Mouse (Mus musculus): ENCODE data around the gene Bcl2.

Bcl2 gene

DNA sequence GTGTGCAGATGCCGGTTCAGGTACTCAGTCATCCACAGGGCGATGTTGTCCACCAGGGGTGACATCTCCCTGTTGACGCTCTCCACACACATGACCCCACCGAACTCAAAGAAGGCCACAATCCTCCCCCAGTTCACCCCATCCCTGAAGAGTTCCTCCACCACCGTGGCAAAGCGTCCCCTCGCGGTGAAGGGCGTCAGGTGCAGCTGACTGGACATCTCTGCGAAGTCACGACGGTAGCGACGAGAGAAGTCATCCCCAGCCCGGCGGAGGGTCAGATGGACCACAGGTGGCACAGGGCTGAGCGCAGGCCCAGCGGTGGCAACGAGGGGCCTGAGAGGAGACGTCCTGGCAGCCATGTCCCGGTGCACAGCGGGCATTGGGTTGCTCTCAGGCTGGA is 1.7 kb downstream of the Bcl2 start:
- peak in 1 of 2 experiments; percentile 19 for DNase-seq (ENCODE audit: low spot score in 2 of 2)

DNA sequence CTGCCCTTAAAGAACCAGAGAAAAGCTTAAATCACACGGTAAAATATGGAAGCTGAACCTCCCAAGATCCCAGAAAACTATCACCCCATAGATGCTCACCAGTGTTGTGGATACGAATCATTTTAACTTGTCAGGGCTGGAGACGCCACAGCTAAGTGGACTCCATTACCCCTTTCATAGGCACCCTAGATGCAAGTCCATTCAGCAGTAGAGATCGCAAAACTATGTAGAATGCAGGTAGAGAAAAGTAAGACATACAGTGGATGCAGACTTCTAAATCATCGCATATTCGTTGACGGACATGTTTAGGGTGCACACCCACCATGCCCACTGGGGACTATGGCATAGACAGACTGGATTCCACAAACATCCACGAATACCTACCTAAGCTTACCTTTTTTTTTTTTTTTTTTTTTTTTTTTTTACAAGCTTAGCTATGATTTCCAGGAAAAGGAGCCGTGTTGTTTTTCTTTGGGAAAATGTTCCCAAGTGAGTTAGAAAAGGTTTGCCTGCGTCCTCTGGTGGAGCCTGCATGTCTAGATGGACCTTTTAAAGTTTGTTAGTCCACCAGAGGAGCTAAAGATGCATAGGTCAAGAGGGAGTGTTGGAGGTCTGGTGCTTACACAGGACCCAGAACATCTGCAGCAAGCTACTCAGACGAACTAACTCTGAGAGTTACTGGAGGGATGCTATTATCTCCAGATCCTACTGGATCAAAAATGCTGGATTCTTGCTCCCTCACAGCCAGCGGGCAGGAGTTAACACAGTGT is 2.5 kb downstream of the Bcl2 start:
- no peak for DNase-seq (ENCODE audit: low spot score in 2 of 2)

DNA sequence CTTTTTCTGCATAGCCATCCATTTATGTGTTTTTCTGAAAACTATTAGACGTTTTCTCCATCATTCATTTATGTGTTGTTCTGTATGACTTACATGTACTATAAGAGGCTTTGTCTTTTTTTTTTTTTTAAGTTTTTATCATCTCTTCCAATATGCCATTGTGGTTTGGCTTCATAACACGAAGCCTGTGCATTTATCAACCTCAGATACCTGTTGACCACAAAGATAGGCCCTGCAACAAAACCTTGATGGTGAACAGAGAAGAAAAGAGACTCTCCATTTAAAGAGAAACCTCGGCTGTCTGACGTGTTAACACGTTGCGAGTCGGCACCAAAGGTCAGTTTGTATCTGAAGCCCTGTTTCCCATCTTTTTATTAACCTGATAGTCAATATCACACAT is 3.9 kb downstream of the Bcl2 start:
- DNase-seq (ENCODE audit: low spot score in 2 of 2) = no peak

DNA sequence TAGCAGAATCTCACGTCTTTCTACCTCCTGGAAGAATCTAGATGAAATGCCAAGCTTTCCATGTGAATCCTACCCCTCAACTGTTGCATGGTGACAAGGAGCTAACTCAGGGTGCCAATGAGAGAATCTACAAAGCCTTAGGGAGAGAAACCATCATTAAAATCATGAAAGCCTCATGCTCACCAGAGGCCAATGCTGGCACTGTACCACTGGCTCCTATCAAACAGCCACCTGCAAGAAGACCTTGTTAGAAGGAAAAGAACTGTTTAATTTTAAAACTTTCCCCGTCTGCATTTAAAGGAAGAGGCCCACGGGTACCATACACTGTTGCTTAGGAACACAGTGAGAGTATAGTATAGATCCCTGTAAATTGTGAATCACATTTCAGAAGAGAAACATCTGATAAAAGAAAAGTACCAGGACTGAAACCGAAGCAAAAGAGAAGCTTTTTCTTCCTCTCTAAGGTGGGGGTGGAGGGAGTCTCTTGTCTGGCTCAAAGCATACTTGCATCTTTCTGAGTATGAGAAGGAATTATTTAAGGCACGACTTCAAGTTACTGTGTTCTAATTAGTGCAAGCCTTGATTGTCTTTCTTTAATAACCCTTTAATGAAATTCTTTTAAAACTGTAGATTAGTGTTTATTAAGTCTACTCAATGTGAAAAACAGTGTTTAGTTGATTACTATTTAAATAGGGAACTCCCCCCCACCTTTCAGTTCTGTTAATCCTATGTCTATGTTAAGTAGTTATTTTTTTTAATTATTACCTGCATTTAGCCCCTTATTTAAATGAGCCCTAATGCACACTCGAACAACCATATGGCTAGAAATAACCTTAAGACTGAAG is 6.8 kb downstream of the Bcl2 start:
- no peak for DNase-seq (ENCODE audit: low spot score in 2 of 2)

DNA sequence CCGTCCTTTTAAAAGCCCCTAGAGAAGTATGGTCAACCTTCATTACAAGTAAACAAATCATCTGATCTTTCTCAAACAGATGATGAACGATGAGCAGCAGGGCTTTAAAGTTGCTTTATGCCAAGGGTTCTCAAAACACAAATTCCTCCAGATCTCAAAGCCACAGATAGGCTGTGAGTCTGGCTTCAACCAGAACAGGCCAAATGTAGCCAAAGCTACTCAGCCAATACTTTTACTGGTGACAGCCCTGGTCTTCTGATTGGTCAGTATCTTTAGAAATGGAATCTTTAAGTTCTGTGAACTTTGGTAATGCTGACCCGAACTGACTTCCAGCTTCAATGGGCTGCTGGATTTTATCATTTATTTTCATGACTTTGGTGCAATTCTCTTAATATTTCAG is 10.9 kb downstream of the Bcl2 start:
- DNase-seq (ENCODE audit: low spot score in 2 of 2) = no peak

DNA sequence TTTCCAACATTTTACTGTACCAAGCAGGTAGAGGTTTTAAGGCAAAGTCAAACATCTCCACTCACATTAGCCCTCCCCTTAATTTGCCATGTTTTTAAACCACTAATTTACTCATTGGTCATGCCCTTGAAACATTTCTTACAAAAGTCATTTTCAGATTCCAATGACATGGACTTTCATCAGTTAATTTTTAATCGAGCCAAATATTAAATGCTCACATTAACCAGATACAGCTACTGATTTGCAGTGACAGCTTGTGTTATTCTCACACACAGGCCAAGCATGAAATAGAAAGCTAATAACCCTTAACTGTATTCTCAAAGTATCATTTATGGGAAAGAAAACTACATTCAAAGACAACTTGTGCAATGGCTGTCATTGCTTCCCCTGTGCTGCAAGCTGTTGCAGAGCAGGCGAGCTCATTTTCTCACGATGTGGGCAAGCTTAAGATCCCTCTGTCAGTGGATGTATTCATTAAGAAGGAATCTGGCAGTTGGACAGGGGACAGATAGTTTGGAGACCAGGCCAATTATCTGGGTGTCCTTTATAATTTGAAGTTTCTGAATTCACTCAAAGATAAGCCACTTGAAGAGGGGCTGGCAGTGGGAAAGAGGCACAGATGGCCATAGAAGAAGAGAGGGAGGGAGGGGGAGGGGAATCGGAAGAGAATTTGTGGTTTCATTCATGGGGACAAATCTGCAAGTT is 11.5 kb downstream of the Bcl2 start:
- no peak for DNase-seq (ENCODE audit: low spot score in 2 of 2)

DNA sequence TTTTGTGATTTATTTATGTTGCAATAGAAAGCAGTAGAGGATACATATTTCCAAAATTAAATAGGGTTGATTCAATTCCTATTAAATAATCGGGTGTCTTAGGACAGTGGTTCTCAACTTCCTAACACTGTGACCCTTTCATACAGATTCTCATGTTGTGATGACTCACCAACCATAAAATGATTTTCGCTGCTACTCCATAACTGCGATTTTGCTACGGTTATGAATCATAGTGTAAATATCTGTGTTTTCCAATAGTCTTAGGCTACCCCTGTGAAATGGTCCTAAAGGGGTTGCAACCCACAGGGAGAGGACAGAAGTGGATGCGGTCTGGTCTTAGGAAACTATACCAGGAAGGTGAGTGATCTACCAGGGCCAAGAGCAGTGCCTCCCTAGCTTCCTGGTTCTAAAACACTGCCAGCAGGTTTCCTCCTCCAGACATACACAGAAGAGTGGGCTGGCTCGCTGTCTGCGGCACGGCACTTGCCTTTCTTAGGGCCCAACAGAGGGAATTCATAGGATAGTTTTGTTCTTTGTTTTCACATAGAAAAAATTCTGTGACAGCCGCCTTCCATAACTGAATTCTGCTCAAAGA is 13.5 kb downstream of the Bcl2 start:
- no peak for DNase-seq (ENCODE audit: low spot score in 2 of 2)

DNA sequence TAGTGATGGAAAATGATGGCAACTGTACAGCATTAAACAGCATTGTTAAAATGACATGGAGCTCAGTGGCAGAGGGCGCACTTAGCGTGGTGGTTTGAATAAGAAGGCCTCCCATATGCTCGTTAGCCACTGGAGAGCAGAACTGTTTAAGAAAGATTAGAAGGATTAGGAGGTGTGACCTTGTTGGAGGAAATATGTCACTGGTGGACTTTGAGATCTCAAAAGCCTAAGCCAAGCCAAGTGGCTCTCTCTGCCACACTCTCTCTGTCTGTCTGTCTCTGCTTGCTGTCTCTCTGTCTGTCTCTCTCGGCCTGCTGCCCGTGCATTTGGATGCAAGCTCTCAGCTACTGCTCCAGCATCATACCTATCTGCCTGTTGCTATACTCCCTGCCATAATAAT is 17.6 kb downstream of the Bcl2 start:
- DNase-seq (ENCODE audit: low spot score in 2 of 2) = no peak

DNA sequence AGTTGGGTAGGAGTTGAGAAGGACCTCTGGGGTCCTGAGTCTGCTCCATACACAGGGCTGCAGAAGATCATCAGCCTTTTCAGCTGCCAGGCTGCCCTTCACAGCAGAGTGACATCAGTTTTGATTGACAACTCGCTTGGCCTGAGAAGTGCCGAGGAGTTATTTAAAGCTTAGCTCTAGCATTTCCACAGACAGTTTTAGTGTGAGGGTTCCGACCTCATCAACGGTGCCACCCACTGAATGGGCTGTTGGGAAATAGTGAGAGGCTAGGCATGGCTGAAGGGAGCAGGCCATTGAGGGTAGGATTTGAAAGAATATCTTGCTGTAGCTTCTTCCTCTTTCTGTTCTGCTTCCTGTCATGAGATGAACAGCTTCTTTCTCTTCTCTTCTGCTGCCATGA is 18.4 kb downstream of the Bcl2 start:
- DNase-seq (ENCODE audit: low spot score in 2 of 2) = no peak

DNA sequence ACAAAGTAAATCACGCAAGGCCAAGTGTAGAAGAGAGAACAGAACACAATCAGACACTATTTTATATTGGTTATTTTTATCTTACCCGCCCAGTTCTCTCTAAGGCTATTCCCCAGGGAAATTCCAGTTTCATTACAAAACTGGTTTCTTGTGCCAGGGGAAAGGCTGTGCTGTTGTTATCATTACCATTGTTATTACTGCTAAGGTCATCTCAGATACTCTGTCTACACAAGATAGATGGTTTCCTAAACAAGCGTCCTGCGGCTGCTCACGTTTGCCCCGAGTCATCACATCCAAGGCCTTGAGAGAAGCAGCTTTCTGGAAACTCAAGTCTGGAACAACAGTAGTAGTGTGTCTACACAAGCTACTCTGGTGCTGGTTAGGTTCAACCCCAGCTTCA is 19.8 kb downstream of the Bcl2 start:
- no peak for DNase-seq (ENCODE audit: low spot score in 2 of 2)

DNA sequence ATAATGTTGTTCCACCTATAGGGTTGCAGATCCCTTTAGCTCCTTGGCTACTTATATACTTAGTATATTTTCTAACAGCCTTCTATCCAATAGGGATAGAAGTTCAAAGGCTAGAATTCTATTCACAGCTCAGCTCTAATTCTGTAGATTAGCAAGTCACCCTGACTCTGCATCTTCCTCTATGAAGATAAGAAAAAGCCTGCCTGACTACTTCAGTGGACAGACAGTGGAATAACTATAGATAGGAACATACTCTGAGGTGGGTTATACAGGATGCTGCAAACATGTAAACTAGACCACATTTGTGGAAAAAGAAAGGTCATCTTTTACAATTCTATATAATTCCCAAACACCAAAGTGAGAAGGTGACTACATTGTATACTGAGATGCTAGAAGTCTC is 21.5 kb downstream of the Bcl2 start:
- no peak for DNase-seq (ENCODE audit: low spot score in 2 of 2)

DNA sequence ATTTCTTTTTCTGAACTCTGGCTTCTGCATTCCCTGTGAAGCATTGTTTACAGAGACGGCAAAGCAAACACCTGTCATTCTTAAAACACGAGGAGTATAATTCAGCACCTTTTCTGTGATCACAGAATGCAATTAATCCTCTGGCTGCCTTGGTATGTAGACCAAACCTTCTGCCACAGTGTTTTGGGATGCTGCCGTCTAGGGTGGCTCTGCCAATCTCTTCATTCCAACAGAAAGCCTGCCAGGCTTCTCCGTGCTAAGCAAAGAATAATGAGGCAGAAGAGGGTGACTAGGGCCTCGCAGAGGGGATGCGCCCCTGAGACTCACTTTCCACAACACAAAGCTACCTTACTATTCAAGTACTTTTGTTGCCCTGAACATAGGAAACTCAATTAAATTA is 23.2 kb downstream of the Bcl2 start:
- no peak for DNase-seq (ENCODE audit: low spot score in 2 of 2)

DNA sequence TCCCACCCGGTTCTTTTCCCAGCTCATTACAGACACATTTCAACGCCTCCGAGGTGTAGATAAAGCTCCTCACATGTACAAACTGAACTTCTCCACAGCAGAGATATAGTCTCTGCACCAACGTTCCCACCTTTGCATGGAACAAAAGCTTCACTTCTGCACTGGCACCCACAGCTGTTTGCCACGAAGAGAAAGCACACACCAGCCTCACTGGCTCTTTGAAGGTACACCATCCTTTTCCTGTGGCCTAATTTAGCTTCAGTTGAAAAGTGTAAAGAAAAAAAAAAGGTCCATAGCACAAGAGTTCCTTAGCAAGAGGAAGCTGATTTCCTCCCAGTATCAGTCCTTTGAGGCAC is 25.9 kb downstream of the Bcl2 start:
- no peak for DNase-seq (ENCODE audit: low spot score in 2 of 2)

DNA sequence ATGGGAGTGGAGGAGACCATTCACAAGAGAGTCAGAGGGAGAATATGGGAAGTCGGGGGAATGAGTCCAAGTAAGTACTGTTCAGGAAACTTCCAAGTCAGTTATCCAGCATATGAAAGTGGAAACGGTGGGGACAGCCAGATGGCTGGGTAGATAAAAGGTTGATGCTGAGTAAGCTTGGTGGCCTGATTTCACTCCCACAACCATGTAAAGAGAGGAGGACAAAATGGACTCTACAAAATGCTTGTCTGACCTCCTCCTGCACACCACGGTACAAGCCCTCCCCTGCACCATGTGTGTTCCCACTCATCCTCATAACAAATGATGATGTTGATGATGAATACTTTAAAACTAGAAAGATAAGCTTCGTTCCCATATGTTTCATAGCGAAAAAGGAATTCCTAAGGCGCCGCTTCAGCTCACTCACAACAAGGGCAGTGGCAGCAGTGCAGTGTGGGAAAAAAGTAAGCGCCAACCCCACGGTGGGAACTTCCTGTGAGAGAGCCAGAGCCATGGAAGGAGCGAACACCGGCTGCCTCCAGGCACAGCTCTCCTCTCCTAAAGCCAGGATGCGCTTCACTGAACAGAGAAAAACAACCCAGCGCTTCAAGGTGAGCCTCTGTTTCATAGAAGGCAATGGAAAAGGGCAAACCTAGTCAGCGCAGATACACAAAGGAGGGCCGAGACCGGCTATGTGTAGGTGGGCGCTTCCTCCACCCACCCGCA is 26.5 kb downstream of the Bcl2 start:
- DNase-seq (ENCODE audit: low spot score in 2 of 2) = peak in 1 of 2 experiments; percentile 7

DNA sequence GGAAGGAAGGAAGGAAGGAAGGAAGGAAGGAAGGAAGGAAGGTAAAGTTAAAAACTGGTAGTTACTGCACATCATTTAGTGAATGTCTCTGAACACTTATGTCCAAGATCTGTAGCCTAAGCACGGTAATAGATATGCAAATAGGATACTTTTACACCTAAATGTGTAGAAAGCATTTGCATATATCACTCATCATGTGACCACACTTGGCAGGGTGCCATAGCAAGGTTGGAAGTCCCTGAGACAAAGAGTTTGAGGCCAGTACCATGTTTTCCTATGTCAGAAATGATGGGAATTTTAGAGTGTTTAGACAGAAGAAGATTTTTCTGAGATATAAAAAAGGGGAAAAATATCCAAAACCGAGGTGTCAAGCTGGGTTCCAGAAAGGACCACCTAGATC is 28.4 kb downstream of the Bcl2 start:
- DNase-seq (ENCODE audit: low spot score in 2 of 2) = no peak

DNA sequence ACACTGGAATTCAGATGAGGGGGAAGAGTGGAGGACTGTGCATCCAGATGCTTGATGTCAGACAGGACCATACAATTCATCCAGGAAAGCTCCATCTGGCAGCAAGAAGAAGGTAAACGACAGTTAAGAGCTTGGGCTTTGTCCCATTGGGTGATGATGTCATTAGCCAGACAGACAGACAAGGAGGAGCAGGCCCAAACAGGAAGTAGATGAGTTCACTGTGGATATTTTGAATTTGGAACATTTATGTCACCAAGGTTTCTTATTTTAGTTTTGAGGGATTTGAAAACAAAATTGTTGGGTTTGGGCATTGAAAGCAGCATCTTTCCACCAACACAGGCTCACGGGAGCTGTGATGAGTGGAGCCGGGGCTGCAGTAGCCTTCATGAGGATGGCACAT is 29.5 kb downstream of the Bcl2 start:
- DNase-seq (ENCODE audit: low spot score in 2 of 2) = no peak

DNA sequence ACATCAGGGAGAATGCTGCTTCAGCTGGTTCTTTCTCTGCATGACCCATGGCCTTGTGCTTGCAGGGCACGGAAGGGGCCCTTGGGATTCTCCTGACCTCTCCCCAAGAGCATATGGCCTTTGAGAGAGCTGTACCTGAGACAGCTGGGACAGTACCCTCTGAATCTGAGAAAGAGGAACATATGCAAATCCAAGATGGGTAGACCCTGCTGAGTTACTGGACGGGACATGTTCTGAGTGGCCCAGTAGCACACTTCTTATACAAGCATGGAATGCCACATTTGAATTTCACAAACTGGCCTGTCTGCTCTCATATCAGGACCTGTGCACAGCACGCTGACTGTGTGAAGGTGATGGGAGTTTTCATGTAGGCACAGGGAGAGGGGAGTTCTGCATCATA is 31.2 kb downstream of the Bcl2 start:
- DNase-seq (ENCODE audit: low spot score in 2 of 2) = no peak

DNA sequence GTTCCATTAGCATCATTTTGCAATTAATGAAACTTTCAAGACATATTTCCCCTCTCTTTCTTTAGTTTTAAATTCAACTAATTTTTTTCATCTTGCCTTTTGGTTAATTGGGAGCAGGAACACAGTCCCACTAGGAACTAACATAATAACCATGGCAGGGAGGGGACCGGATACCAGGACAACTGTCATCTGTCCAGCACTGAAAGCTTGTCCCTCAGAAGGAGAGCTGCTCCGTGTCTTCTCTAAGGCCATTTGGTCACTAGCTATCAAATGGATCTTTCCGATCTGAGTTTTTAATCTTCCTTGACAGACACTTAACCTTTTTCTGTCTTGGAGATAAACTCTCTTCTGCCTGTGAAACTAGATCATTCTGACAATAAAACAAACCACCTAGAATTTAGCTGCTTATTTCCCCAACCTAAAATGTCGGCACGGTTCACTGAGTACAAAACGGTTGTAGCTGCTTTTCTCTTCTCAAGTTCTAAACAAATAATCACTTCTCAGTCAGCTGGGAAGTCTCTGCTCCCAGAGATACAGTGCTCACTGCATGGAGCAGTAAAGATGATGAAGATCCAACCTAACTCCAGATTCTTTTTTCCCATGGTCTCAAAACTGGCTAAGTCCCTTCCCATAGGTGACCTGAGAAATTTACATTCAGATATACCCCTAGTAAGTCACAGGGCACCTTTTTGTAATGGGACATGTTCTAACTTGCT is 34.1 kb downstream of the Bcl2 start:
- DNase-seq (ENCODE audit: low spot score in 2 of 2) = no peak

DNA sequence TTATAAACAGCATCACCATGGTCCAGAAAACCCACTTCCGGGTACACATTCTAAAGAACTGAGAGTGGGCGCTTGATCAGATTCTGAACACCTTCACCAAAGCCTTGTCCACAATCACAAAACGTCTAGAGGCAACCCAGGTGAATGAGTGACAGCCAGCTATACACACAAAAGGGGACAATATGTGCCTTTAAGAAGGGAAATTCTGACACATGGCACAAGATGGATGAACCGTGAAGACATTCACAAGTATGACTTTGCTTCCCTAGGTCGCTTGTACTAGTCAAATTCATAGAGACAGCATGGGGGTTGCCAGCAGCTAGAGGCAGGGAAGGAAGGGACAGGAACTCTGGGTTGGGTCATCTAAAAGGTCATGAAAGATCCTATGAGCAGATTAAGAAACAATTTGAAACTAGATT is 36.0 kb downstream of the Bcl2 start:
- no peak for DNase-seq (ENCODE audit: low spot score in 2 of 2)

DNA sequence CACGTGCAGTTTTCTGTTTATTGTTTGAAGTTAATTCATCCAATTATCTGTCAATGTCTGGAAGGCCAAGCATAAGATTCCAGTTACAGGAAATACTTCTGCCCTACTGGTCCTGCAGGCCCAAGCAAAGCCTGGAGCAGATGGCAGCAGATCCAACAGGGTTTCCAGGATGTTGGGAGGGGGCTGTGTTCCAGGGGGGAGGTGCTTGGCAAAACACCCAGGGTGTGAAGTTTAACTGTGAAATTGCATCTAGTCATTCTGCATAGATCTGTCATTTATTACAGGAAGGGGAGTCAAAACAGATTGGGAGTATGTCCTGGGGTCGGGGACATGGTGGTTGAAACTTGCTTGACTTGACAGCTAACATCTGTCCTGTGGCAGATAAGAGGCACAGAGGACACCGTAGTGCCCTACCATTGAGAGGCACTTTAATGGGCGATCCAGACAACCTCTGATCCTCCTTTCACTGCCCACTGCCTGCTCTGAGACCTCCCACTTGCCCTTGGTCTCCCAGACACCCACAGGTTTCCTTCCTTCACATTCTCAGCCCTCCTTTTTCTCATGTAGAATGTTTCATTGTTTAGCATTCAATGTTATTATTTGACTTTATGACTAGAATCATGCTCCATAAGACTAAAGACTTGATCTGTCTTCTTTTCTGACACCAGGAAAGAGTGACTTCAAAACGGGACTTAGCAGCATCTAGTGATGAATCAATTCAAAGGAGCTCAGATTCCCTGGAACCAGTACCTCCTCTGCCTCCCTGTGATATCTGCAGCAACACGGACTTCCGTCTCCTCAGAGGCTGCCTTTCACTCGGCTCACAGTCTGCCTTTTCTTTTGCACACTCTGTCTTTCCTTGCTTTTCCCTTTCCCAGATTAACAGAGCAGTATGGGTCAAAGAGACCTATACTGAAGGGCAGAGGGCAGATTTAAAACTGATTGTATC is 47.7 kb downstream of the Bcl2 start:
- no peak for DNase-seq (ENCODE audit: low spot score in 2 of 2)

All from right cerebral cortex, postnatal 36 days (tissue).